Mouse (Mus musculus): ENCODE measurements around the gene Usp38. TPM values are rescaled to one million over a fixed set of nuclear protein-coding genes. Genes with fewer than 3 reads are reported as not detected.

Gene Usp38
- total and polyA plus RNA-seq, 2 experiments = 5.2 to 14.0 TPM

DNA sequence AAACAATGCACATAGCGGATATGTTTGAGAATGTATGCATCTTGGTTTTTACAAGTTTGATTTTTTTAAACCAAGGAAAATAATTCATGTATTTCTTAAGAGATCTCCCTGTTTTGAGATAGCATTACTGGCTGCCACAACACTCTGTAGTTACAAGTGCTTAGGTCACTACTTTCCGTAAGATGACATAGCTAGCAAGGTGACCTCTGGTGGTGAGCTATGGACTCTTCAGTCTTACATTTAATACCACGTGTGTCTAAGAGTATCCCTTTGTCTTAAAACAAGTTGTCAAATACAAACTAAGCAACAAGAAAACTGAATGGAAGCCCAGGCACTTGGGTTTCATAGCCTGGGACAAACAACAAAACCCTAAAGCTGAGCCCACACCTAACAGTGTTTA lies 22.8 kb downstream of the Usp38 start:
- Histone ChIP-seq H3K36me3 (ENCODE audit: control insufficient read depth, insufficient read depth, low read length) (peaks cover 79% of the 10 kb centered on the region), H3K9ac (ENCODE audit: low read depth, low read length) (no peak overlapping the region), H3K4me1 (ENCODE audit: control insufficient read depth, insufficient read depth, low read length) (no peaks in the 10 kb centered on the region), H3K4me3 (ENCODE audit: insufficient read depth, low read depth, low read length) (no peak overlapping the region), H3K27me3 (ENCODE audit: control insufficient read depth, insufficient read depth, low read length) (no peaks in the 10 kb centered on the region), H3K79me2 (ENCODE audit: control insufficient read depth, insufficient read depth, low read length) (peaks cover 4% of the 10 kb centered on the region; the same call in 1 of the 2 replicates), H3K27ac (replicated peaks; ENCODE audit: insufficient read depth, low read depth, low read length) (no peak overlapping the region)
- DNase-seq (ENCODE audit: extremely low read depth, low read depth, low spot score) = peak; percentile 26
- TF ChIP-seq POLR2A (IDR thresholded peaks at IDR 0.05; ENCODE audit: extremely low read depth, insufficient read depth, low read length) (no peak), CTCF (IDR thresholded peaks at IDR 0.05; ENCODE audit: low read depth, low read length) (0 out of 2 replicates have a peak, but pooled peaks have one; percentile 1)
- WGBS = 64% methylated on average over 3 of the region's 3 CpGs

DNA sequence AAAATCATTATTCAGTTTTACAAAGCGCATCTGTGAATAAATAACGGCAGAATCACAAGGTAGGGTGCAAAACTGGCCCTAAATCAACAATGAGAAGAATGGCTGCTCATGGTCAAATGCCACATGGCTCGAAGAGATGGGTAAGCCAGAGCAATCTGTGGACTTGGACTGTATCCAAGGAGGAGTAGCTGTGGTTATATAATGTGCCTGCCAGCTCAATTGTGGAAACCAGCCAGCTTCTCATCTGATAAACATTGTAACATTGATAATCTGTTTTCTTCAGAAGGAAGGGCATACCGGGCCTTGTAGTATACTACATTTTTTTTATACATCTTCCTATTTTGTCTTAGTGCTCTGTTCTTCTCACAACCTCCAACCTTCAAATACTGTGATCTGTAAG lies 31.9 kb downstream of the Usp38 start:
- Histone ChIP-seq H3K9ac (ENCODE audit: low read depth, low read length) (no peak overlapping the region), H3K27ac (replicated peaks; ENCODE audit: insufficient read depth, low read depth, low read length) (no peak overlapping the region), H3K4me3 (ENCODE audit: insufficient read depth, low read depth, low read length) (no peak overlapping the region), H3K27me3 (ENCODE audit: control insufficient read depth, insufficient read depth, low read length) (no peaks in the 10 kb centered on the region), H3K36me3 (ENCODE audit: control insufficient read depth, insufficient read depth, low read length) (peaks cover 48% of the 10 kb centered on the region), H3K79me2 (ENCODE audit: control insufficient read depth, insufficient read depth, low read length) (no peaks in the 10 kb centered on the region), H3K4me1 (ENCODE audit: control insufficient read depth, insufficient read depth, low read length) (peaks cover 5% of the 10 kb centered on the region; the same call in 1 of the 2 replicates)
- TF ChIP-seq CTCF (IDR thresholded peaks at IDR 0.05; ENCODE audit: low read depth, low read length) (no peak), POLR2A (IDR thresholded peaks at IDR 0.05; ENCODE audit: extremely low read depth, insufficient read depth, low read length) (no peak)
- peak; percentile 78 for DNase-seq (ENCODE audit: extremely low read depth, low read depth, low spot score)
- 25% methylated on average over 4 of the region's 4 CpGs for WGBS

DNA sequence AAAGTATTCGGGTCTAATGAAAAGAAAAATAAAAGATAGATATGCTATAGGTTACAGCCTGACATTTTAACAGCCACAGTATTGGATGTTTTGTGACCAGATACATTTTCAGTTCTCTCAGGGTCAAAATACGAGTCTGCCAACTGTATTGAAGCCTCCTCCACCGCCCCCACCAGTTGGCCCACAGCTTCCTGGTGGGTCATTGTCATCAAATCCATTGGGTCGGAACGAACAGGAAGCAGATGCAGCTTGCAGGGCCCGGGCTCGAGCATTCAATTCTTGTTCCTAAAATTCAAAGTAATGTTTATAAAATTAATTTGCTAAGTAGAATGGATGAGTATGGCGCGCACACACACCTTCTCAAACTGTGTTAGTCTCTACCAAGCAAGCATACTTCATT lies 33.0 kb downstream of the Usp38 start:
- no peak overlapping the region for H3K4me3 ChIP-seq (ENCODE audit: insufficient read depth, low read depth, low read length)
- H3K36me3 ChIP-seq (ENCODE audit: control insufficient read depth, insufficient read depth, low read length) = peaks cover 42% of the 10 kb centered on the region
- H3K4me1 ChIP-seq (ENCODE audit: control insufficient read depth, insufficient read depth, low read length) = peaks cover 5% of the 10 kb centered on the region; the same call in 1 of the 2 replicates
- H3K27ac ChIP-seq (replicated peaks; ENCODE audit: insufficient read depth, low read depth, low read length) = no peak overlapping the region
- no peak for TF ChIP-seq POLR2A (IDR thresholded peaks at IDR 0.05; ENCODE audit: extremely low read depth, insufficient read depth, low read length)
- no peak for TF ChIP-seq CTCF (IDR thresholded peaks at IDR 0.05; ENCODE audit: low read depth, low read length)
- no peak overlapping the region for H3K9ac ChIP-seq (ENCODE audit: low read depth, low read length)
- no peak for DNase-seq (ENCODE audit: extremely low read depth, low read depth, low spot score)
- no peaks in the 10 kb centered on the region for H3K79me2 ChIP-seq (ENCODE audit: control insufficient read depth, insufficient read depth, low read length)
- WGBS = 83% methylated on average over 9 of the region's 9 CpGs
- no peaks in the 10 kb centered on the region for H3K27me3 ChIP-seq (ENCODE audit: control insufficient read depth, insufficient read depth, low read length)

DNA sequence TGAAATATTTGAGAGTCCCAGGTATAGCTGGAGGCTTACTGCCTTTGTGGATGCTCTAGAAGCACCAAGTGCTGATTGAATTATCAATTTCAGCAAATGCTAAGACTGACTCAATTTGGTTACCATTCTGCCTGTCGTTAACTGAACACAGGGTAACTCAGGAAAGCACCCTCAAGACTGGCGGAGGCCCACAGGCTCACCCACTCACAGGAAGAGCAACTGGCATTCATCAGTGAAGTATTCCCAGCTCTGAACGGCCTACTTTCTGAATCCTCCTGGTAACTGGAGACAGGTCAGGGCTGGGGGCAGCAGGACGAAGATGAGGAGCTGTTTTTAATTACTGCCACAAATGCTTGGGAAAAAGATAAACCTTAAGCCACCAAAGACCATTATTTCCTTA lies 34.7 kb downstream of the Usp38 start:
- Histone ChIP-seq H3K79me2 (ENCODE audit: control insufficient read depth, insufficient read depth, low read length) (no peaks in the 10 kb centered on the region), H3K36me3 (ENCODE audit: control insufficient read depth, insufficient read depth, low read length) (peaks cover 35% of the 10 kb centered on the region), H3K27ac (replicated peaks; ENCODE audit: insufficient read depth, low read depth, low read length) (no peak overlapping the region), H3K9ac (ENCODE audit: low read depth, low read length) (no peak overlapping the region), H3K27me3 (ENCODE audit: control insufficient read depth, insufficient read depth, low read length) (no peaks in the 10 kb centered on the region), H3K4me1 (ENCODE audit: control insufficient read depth, insufficient read depth, low read length) (peaks cover 5% of the 10 kb centered on the region; the same call in 1 of the 2 replicates), H3K4me3 (ENCODE audit: insufficient read depth, low read depth, low read length) (no peak overlapping the region)
- no peak for DNase-seq (ENCODE audit: extremely low read depth, low read depth, low spot score)
- 95% methylated on average over 4 of the region's 4 CpGs for WGBS
- TF ChIP-seq POLR2A (IDR thresholded peaks at IDR 0.05; ENCODE audit: extremely low read depth, insufficient read depth, low read length) (no peak), CTCF (IDR thresholded peaks at IDR 0.05; ENCODE audit: low read depth, low read length) (no peak)

DNA sequence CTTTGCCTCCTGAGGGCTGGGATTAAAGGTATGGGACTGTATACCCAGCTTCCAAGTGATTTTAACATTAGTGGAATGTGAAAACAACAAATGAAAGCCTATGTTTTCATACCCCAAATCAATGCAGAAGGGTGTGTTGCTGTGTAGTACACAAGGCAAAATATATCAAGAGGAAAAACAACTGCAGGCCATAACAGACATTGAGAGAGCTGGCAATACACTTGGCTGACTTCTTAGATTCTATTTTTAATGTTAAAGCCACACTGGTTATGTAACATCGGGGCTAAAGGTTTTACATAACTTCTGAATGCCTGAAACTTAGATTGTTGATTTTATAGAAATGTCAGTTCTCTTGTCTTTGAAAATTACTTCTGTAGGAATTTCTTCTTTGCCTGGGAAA lies 37.5 kb downstream of the Usp38 start:
- Histone ChIP-seq H3K4me1 (ENCODE audit: control insufficient read depth, insufficient read depth, low read length) (no peaks in the 10 kb centered on the region; the same call in 1 of the 2 replicates), H3K27ac (replicated peaks; ENCODE audit: insufficient read depth, low read depth, low read length) (no peak overlapping the region), H3K36me3 (ENCODE audit: control insufficient read depth, insufficient read depth, low read length) (peaks cover 18% of the 10 kb centered on the region), H3K4me3 (ENCODE audit: insufficient read depth, low read depth, low read length) (no peak overlapping the region), H3K79me2 (ENCODE audit: control insufficient read depth, insufficient read depth, low read length) (no peaks in the 10 kb centered on the region), H3K9ac (ENCODE audit: low read depth, low read length) (no peak overlapping the region), H3K27me3 (ENCODE audit: control insufficient read depth, insufficient read depth, low read length) (no peaks in the 10 kb centered on the region)
- TF ChIP-seq CTCF (IDR thresholded peaks at IDR 0.05; ENCODE audit: low read depth, low read length) (no peak), POLR2A (IDR thresholded peaks at IDR 0.05; ENCODE audit: extremely low read depth, insufficient read depth, low read length) (no peak)
- 31% methylated on average over 1 of the region's 1 CpGs for WGBS
- DNase-seq (ENCODE audit: extremely low read depth, low read depth, low spot score) = peak; percentile 26

DNA sequence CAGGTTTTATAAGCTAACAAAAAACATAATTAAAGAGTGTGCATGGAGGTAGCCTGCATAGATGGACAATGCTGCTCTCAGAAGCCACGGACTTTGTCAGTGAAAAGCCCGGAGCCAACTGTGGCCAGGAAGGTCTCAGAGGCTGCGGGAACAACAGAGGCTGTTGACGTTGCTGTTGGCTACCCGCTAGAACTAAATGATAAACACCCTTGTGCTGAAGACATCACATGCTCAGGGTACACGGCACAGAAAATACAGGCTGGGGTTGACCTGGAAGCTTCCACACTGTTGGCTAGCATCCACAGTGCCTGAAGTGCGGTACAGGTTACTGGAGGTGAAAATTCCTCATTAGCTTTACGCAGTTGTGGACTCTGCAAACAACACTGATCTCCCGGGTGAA lies 43.6 kb downstream of the Usp38 start:
- WGBS = 77% methylated on average over 9 of the region's 9 CpGs
- H3K27ac ChIP-seq (replicated peaks; ENCODE audit: insufficient read depth, low read depth, low read length) = no peak overlapping the region

More for the DNA sequence above, 43.6 kb downstream of the Usp38 start:
- no peak for DNase-seq (ENCODE audit: extremely low read depth, low read depth, low spot score)
- Histone ChIP-seq H3K79me2 (ENCODE audit: control insufficient read depth, insufficient read depth, low read length) (no peaks in the 10 kb centered on the region), H3K9ac (ENCODE audit: low read depth, low read length) (no peak overlapping the region), H3K36me3 (ENCODE audit: control insufficient read depth, insufficient read depth, low read length) (no peaks in the 10 kb centered on the region), H3K4me3 (ENCODE audit: insufficient read depth, low read depth, low read length) (no peak overlapping the region), H3K4me1 (ENCODE audit: control insufficient read depth, insufficient read depth, low read length) (no peaks in the 10 kb centered on the region), H3K27me3 (ENCODE audit: control insufficient read depth, insufficient read depth, low read length) (no peaks in the 10 kb centered on the region)
- TF ChIP-seq CTCF (IDR thresholded peaks at IDR 0.05; ENCODE audit: low read depth, low read length) (no peak), POLR2A (IDR thresholded peaks at IDR 0.05; ENCODE audit: extremely low read depth, insufficient read depth, low read length) (no peak)

Measured in liver, adult 2 months (tissue).